ENCODE assay signal across 10 mouse cellular contexts in the genomic region with DNA sequence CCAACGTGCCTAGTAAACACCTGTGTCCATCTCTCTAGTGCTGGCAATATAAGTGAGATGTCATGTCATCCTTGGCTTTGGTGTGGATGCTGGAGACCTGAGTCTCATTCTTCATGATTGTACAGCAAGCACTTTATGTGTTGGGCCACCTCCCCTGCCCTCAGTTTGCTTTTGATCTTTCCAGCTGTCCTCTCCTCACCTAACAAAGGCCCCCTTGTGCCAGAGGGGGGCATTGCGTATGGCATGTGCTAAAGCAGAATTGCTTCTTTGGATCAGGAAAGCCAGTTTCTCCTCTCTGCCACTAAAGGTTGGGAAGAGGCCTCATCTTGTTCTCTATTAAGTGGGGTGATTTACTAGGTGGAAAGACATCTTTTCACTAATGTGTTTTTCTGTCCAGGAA.
DNase-seq lines count a peak whose midpoint lies in the region; ATAC-seq and TF ChIP-seq lines count a peak whose summit lies in the region.
"Had no signal": no experiment of that assay in that cellular context is flagged by ENCODE, and none has a peak within 500 bp of the region (broad histone marks: within the 10 kb centered on the region; RNA-seq: fewer than 3 reads in every experiment).

No protein-coding gene starts in this region.

- peaks cover 4% of the 10 kb centered on the region for H3K27me3 ChIP-seq in forebrain, postnatal 0 days (ENCODE audit: insufficient read depth, low read length)
- H3K27me3 ChIP-seq in forebrain, embryonic 13.5 days, result peaks cover 77% of the 10 kb centered on the region
- H3K27me3 ChIP-seq in liver, adult 2 months (ENCODE audit: control insufficient read depth, insufficient read depth, low read length), result no peaks in the 10 kb centered on the region
- no peaks in the 10 kb centered on the region for H3K27me3 ChIP-seq in liver, embryonic 11.5 days (replicated peaks; ENCODE audit: control insufficient read depth, insufficient read depth, low read length)
- H3K27me3 ChIP-seq in small intestine, adult 2 months (ENCODE audit: control insufficient read depth, insufficient read depth, low read length), result no peaks in the 10 kb centered on the region
- no peaks in the 10 kb centered on the region; the same call in 1 of the 2 replicates for H3K27me3 ChIP-seq in cerebellum, adult 2 months (ENCODE audit: control insufficient read depth, insufficient read depth, low read length)
- H3K27me3 ChIP-seq: heart, embryonic 12.5 days; megakaryocyte, embryonic 14.5 days had no signal

- no peaks in the 10 kb centered on the region for H3K4me1 ChIP-seq in forebrain, postnatal 0 days (ENCODE audit: insufficient read depth)
- peaks cover 12% of the 10 kb centered on the region for H3K4me1 ChIP-seq in forebrain, embryonic 13.5 days
- H3K4me1 ChIP-seq in liver, adult 2 months (ENCODE audit: control insufficient read depth, insufficient read depth, low read length), result no peaks in the 10 kb centered on the region
- no peaks in the 10 kb centered on the region for H3K4me1 ChIP-seq in liver, embryonic 11.5 days (replicated peaks; ENCODE audit: control insufficient read depth, insufficient read depth, low read length)
- H3K4me1 ChIP-seq in small intestine, adult 2 months (ENCODE audit: control insufficient read depth, insufficient read depth, insufficient read length, low read length), result no peaks in the 10 kb centered on the region
- H3K4me1 ChIP-seq in cerebellum, adult 2 months (ENCODE audit: control insufficient read depth, insufficient read depth, low read length), result no peaks in the 10 kb centered on the region
- H3K4me1 ChIP-seq: megakaryocyte, embryonic 14.5 days had no signal

- no peak overlapping the region for H3K9ac ChIP-seq in forebrain, postnatal 0 days
- no peak overlapping the region for H3K9ac ChIP-seq in forebrain, embryonic 13.5 days
- no peak overlapping the region for H3K9ac ChIP-seq in liver, adult 2 months (ENCODE audit: low read depth, low read length)
- H3K9ac ChIP-seq in liver, embryonic 11.5 days (ENCODE audit: low read depth, low read length), result no peak overlapping the region
- H3K9ac ChIP-seq: heart, embryonic 12.5 days had no signal

- no peak for DNase-seq in forebrain, postnatal 0 days
- DNase-seq in liver, adult 2 months (ENCODE audit: extremely low read depth, low read depth, low spot score), result no peak
- no peak for DNase-seq in liver, embryonic 11.5 days (ENCODE audit: low spot score)
- DNase-seq in cerebellum, adult 2 months, result no peak
- no peak for DNase-seq in yolk sac, embryonic 10.5 days (ENCODE audit: low spot score)

- no peaks in the 10 kb centered on the region for H3K36me3 ChIP-seq in forebrain, postnatal 0 days (ENCODE audit: insufficient read depth)
- H3K36me3 ChIP-seq in forebrain, embryonic 13.5 days (ENCODE audit: poor library complexity, severe bottlenecking), result no peaks in the 10 kb centered on the region
- no peaks in the 10 kb centered on the region for H3K36me3 ChIP-seq in liver, adult 2 months (ENCODE audit: control insufficient read depth, insufficient read depth, low read length)
- no peaks in the 10 kb centered on the region for H3K36me3 ChIP-seq in liver, embryonic 11.5 days (ENCODE audit: control insufficient read depth, insufficient read depth, low read length)
- H3K36me3 ChIP-seq in small intestine, adult 2 months (ENCODE audit: control insufficient read depth, insufficient read depth, low read length), result no peaks in the 10 kb centered on the region
- H3K36me3 ChIP-seq: heart, embryonic 12.5 days had no signal

- 71% methylated on average over 2 of the region's 2 CpGs for WGBS in forebrain, postnatal 0 days
- 58% methylated on average over 2 of the region's 2 CpGs for WGBS in forebrain, embryonic 13.5 days
- 93% methylated on average over 2 of the region's 2 CpGs for WGBS in liver, adult 2 months
- 82% methylated on average over 2 of the region's 2 CpGs for WGBS in liver, embryonic 11.5 days
- 96% methylated on average over 2 of the region's 2 CpGs for WGBS in small intestine, adult 2 months
- 89% methylated on average over 2 of the region's 2 CpGs for WGBS in cerebellum, adult 2 months

- H3K4me2 ChIP-seq in forebrain, postnatal 0 days (ENCODE audit: low read depth), result no peak overlapping the region
- H3K4me2 ChIP-seq in forebrain, embryonic 13.5 days, result no peak overlapping the region
- H3K4me2 ChIP-seq in liver, embryonic 11.5 days, result no peak overlapping the region
- H3K4me2 ChIP-seq: heart, embryonic 12.5 days had no signal

- H3K4me3 ChIP-seq in forebrain, postnatal 0 days (ENCODE audit: low read depth, low read length), result no peak overlapping the region
- H3K4me3 ChIP-seq in forebrain, embryonic 13.5 days, result no peak overlapping the region
- no peak overlapping the region for H3K4me3 ChIP-seq in liver, adult 2 months (ENCODE audit: insufficient read depth, low read depth, low read length)
- H3K4me3 ChIP-seq in liver, embryonic 11.5 days (ENCODE audit: low read depth, low read length), result no peak overlapping the region
- H3K4me3 ChIP-seq in small intestine, adult 2 months (ENCODE audit: low read depth, low read length), result no peak overlapping the region
- no peak overlapping the region for H3K4me3 ChIP-seq in cerebellum, adult 2 months (replicated peaks; ENCODE audit: insufficient read depth, low read depth, low read length)
- H3K4me3 ChIP-seq: heart, embryonic 12.5 days; megakaryocyte, embryonic 14.5 days had no signal

- no peaks in the 10 kb centered on the region for H3K79me2 ChIP-seq in liver, adult 2 months (ENCODE audit: control insufficient read depth, insufficient read depth, low read length)

- no peaks in the 10 kb centered on the region for H3K9me3 ChIP-seq in forebrain, postnatal 0 days (ENCODE audit: low read length)
- H3K9me3 ChIP-seq in forebrain, embryonic 13.5 days (replicated peaks), result no peaks in the 10 kb centered on the region
- H3K9me3 ChIP-seq in liver, embryonic 11.5 days (ENCODE audit: control insufficient read depth, low read length), result no peaks in the 10 kb centered on the region
- H3K9me3 ChIP-seq: heart, embryonic 12.5 days; megakaryocyte, embryonic 14.5 days had no signal

- no peak for TF ChIP-seq POLR2A in liver, adult 2 months (IDR thresholded peaks at IDR 0.05; ENCODE audit: extremely low read depth, insufficient read depth, low read length)
- no peak for TF ChIP-seq POLR2A in small intestine, adult 2 months (IDR thresholded peaks at IDR 0.05; ENCODE audit: low read depth, low read length)
- TF ChIP-seq POLR2A in cerebellum, adult 2 months (IDR thresholded peaks at IDR 0.05; ENCODE audit: borderline replicate concordance, insufficient read depth, low read length), result no peak

- TF ChIP-seq CTCF in forebrain, postnatal 0 days (IDR thresholded peaks at IDR 0.05; ENCODE audit: low read depth), result peak; percentile 37
- TF ChIP-seq CTCF in liver, adult 2 months (IDR thresholded peaks at IDR 0.05; ENCODE audit: low read depth, low read length), result peak; percentile 23; the same call in 1 of the 2 replicates
- TF ChIP-seq CTCF in small intestine, adult 2 months (IDR thresholded peaks at IDR 0.05; ENCODE audit: extremely low read depth, insufficient read length, insufficient replicate concordance, low read depth, low read length), result peak; percentile 13; the same call in 1 of the 2 replicates
- no peak for TF ChIP-seq CTCF in cerebellum, adult 2 months (IDR thresholded peaks at IDR 0.05; ENCODE audit: borderline replicate concordance, insufficient read depth, low read depth, low read length)

- no peak overlapping the region for H3K27ac ChIP-seq in forebrain, postnatal 0 days (ENCODE audit: low read depth, low read length)
- H3K27ac ChIP-seq in forebrain, embryonic 13.5 days, result no peak overlapping the region
- no peak overlapping the region for H3K27ac ChIP-seq in liver, adult 2 months (replicated peaks; ENCODE audit: insufficient read depth, low read depth, low read length)
- H3K27ac ChIP-seq in liver, embryonic 11.5 days (ENCODE audit: low read depth, low read length), result no peak overlapping the region
- H3K27ac ChIP-seq in small intestine, adult 2 months (ENCODE audit: insufficient read depth, low read depth, low read length), result no peak overlapping the region
- no peak overlapping the region for H3K27ac ChIP-seq in cerebellum, adult 2 months (ENCODE audit: insufficient read depth, low read length)

- ATAC-seq in forebrain, postnatal 0 days, result no peak
- no peak for ATAC-seq in forebrain, embryonic 13.5 days
- ATAC-seq in liver, embryonic 11.5 days (replicated peaks; ENCODE audit: low FRiP score), result no peak
- 0 out of 2 replicates have a peak, but pooled peaks have one; percentile 36 for ATAC-seq in common myeloid progenitor, adult 5-6 weeks (replicated peaks; ENCODE audit: low read depth, poor library complexity, severe bottlenecking)
